Mouse (Mus musculus) midbrain, postnatal 0 days (tissue): ENCODE measurements around the gene Cept1. TPM values are rescaled to one million over a fixed set of nuclear protein-coding genes. Genes with fewer than 3 reads are reported as not detected.

ENCODE experiments used
- ATAC-seq: fragments of 200-750 bp; cut with Nextera tagmentation; 2 replicates; pipeline ENCODE4 v1.8.0; 2017; ENCODE audit warnings: moderate number of reproducible peaks, mild to moderate bottlenecking, moderate TSS enrichment, moderate library complexity; ENCODE audit not compliant: low FRiP score
- DNase-seq: peaks from one replicate; pipeline ENCODE4 v3.0.0-alpha.2; 2015; ENCODE audit warnings: low spot score
- H3K27ac ChIP-seq: fragments of 300-500 bp; sonication (generic); 2 replicates; pipeline ENCODE4 v1.5.1; 2014; ENCODE audit warnings: low read depth, mild to moderate bottlenecking, low read length, mixed read lengths
- H3K27me3 ChIP-seq: fragments of 300-500 bp; sonication (generic); 2 replicates; pipeline ENCODE4 v1.6.1; 2014; ENCODE audit warnings: low read length, control low read depth, mixed read lengths; ENCODE audit not compliant: insufficient read depth
- H3K36me3 ChIP-seq: fragments of 300-500 bp; sonication (generic); 2 replicates; pipeline ENCODE4 v1.6.1; 2014; ENCODE audit warnings: low read length, control low read depth, mixed read lengths; ENCODE audit not compliant: insufficient read depth
- H3K4me1 ChIP-seq: fragments of 300-500 bp; sonication (generic); 2 replicates; pipeline ENCODE4 v1.6.1; 2014; ENCODE audit warnings: mild to moderate bottlenecking, control low read depth, antibody characterized with exemption, low read length, mixed read lengths; ENCODE audit not compliant: insufficient read depth
- H3K4me2 ChIP-seq: fragments of 300-500 bp; sonication (generic); 2 replicates; pipeline ENCODE4 v1.6.1; 2014; ENCODE audit warnings: low read depth, mild to moderate bottlenecking, low read length, mixed read lengths; ENCODE audit not compliant: poor library complexity, severe bottlenecking
- H3K4me3 ChIP-seq: fragments of 300-500 bp; sonication (generic); 2 replicates; pipeline ENCODE4 v1.5.1; 2014; ENCODE audit warnings: low read depth, mild to moderate bottlenecking, low read length, moderate library complexity
- H3K9ac ChIP-seq: fragments of 300-500 bp; sonication (generic); replicated peaks from 2 replicates; pipeline ENCODE4 v1.6.1; 2014; ENCODE audit warnings: mild to moderate bottlenecking, low read length, moderate library complexity, mixed read lengths; ENCODE audit not compliant: poor library complexity, severe bottlenecking
- H3K9me3 ChIP-seq: fragments of 300-500 bp; sonication (generic); 2 replicates; pipeline ENCODE4 v1.6.1; 2016; ENCODE audit warnings: low read length, control low read depth
- CTCF ChIP-seq: IDR thresholded peaks from 2 replicates; pipeline ENCODE4 v1.5.1; 2016; ENCODE audit warnings: antibody characterized with exemption, mild to moderate bottlenecking
- WGBS: fragments of 180-500 bp; shearing (Covaris S2); extraction: QIAGEN DNeasy Blood & Tissue Kit; methylation state at CpG from one replicate; pipeline ENCODE4 v1.1.7; 2014; 5-methylcytosine and 5-hydroxymethylcytosine counted together
- polyA plus RNA-seq: library from polyadenylated mRNA; unstranded; fragments of >200 nt; fragmentation: Nextera tagmentation; extraction: Ambion mirVana; gene quantifications from 2 replicates; pipeline ENCODE4 v1.2.1, GENCODE M21; 2015
- total RNA-seq: library from RNA; depleted of rRNA; stranded (reverse); fragments of >200 nt; gene quantifications from 2 replicates; pipeline ENCODE4 v1.2.3, GENCODE M21; 2014

Cept1 gene
- total and polyA plus RNA-seq, 2 experiments from 2014 or later = 36.6 to 57.5 TPM

GRCm38 (mm10) chr3:106555743-106556250, 8.2 kb upstream of the Cept1 start:
- no peak for ATAC-seq
- no peak for DNase-seq
- no peaks in the 10 kb centered on the region for H3K27me3 ChIP-seq
- no peak overlapping the region for H3K4me3 ChIP-seq
- H3K27ac ChIP-seq = no peak overlapping the region
- H3K4me2 ChIP-seq = no peak overlapping the region
- peaks cover 21% of the 10 kb centered on the region; the same call in 1 of the 2 replicates for H3K36me3 ChIP-seq
- H3K9ac ChIP-seq = no peak overlapping the region
- H3K4me1 ChIP-seq = no peaks in the 10 kb centered on the region
- H3K9me3 ChIP-seq = no peaks in the 10 kb centered on the region
- no peak for TF ChIP-seq CTCF
- WGBS = 90% methylated on average over 3 of the region's 3 CpGs

- no peak overlapping the region for H3K4me3 ChIP-seq
Measured at GRCm38 (mm10) chr3:106553411-106553810, 5.8 kb upstream of the Cept1 start.

DNA sequence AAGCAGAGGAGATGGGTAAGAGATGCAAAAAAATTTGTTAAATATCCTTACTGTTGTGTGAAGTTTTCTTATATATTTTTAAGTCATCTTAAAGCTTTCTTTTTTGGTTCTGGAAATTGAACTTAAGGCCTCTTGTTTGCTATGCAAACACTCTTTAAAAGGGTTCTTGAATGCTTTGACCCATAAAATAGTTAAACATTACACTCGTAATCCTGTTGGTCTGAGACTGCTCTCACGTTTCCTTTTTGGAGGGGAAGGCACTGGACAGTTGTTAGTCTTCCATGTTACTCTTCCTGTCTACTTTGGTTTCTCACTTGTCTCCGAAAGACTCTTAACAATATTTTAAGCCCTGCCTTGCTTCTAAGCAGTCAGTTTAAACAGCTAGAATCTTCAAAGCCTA, 1.4 kb upstream of the Cept1 start:
- H3K4me3 ChIP-seq = peak overlapping the region; percentile 79; the same call in 1 of the 2 replicates
- no peak for TF ChIP-seq CTCF
- 50% methylated on average over 3 of the region's 3 CpGs for WGBS

More at GRCm38 (mm10) chr3:106553411-106553810, 5.8 kb upstream of the Cept1 start:
- no peak for ATAC-seq
- no peak for TF ChIP-seq CTCF
- Histone ChIP-seq H3K27ac (no peak overlapping the region), H3K4me1 (no peaks in the 10 kb centered on the region), H3K4me2 (no peak overlapping the region), H3K27me3 (no peaks in the 10 kb centered on the region), H3K9ac (no peak overlapping the region), H3K36me3 (peaks cover 21% of the 10 kb centered on the region; the same call in 1 of the 2 replicates), H3K9me3 (no peaks in the 10 kb centered on the region)
- 91% methylated on average over 5 of the region's 5 CpGs for WGBS
- DNase-seq = no peak

GRCm38 (mm10) chr3:106547924-106548539, 430 bp upstream of the Cept1 start:
- Histone ChIP-seq H3K9ac (peak overlapping the region; percentile 89), H3K4me3 (peak overlapping the region; percentile 79), H3K27me3 (no peaks in the 10 kb centered on the region), H3K36me3 (0 out of 2 replicates have a peak, but pooled peaks cover 3% of the 10 kb centered on the region), H3K4me1 (peaks cover 6% of the 10 kb centered on the region; the same call in 1 of the 2 replicates), H3K27ac (peak overlapping the region; percentile 95), H3K9me3 (no peaks in the 10 kb centered on the region), H3K4me2 (peak overlapping the region; percentile 68)
- under 1% methylated on average over 27 of the region's 27 CpGs for WGBS
- ATAC-seq (peak; percentile 63; the same call in 1 of the 2 replicates), DNase-seq (peak; percentile 27)
- TF ChIP-seq CTCF = no peak

More for the DNA sequence above, 1.4 kb upstream of the Cept1 start:
- H3K4me1 ChIP-seq = peaks cover 6% of the 10 kb centered on the region; the same call in 1 of the 2 replicates
- DNase-seq (no peak), ATAC-seq (no peak)
- H3K9ac ChIP-seq = no peak overlapping the region
- peaks cover 11% of the 10 kb centered on the region; the same call in 1 of the 2 replicates for H3K36me3 ChIP-seq
- no peaks in the 10 kb centered on the region for H3K27me3 ChIP-seq
- no peak overlapping the region for H3K27ac ChIP-seq
- no peaks in the 10 kb centered on the region for H3K9me3 ChIP-seq
- H3K4me2 ChIP-seq = peak overlapping the region; percentile 68

- ATAC-seq = no peak
- Histone ChIP-seq H3K27me3 (no peaks in the 10 kb centered on the region), H3K27ac (no peak overlapping the region), H3K9me3 (no peaks in the 10 kb centered on the region), H3K4me1 (peaks cover 6% of the 10 kb centered on the region; the same call in 1 of the 2 replicates), H3K4me2 (no peak overlapping the region), H3K4me3 (no peak overlapping the region), H3K9ac (no peak overlapping the region), H3K36me3 (no peaks in the 10 kb centered on the region)
- no peak for DNase-seq
- no peak for TF ChIP-seq CTCF
- WGBS = 89% methylated on average over 8 of the region's 8 CpGs
Measured at GRCm38 (mm10) chr3:106544721-106545316, 2.8 kb downstream of the Cept1 start.

GRCm38 (mm10) chr3:106533277-106533676, 14.3 kb downstream of the Cept1 start:
- TF ChIP-seq CTCF = no peak
- DNase-seq (no peak), ATAC-seq (no peak)
- 94% methylated on average over 2 of the region's 2 CpGs for WGBS
- no peaks in the 10 kb centered on the region for H3K9me3 ChIP-seq
- H3K27me3 ChIP-seq = no peaks in the 10 kb centered on the region
- H3K36me3 ChIP-seq = peaks cover 3% of the 10 kb centered on the region; the same call in 1 of the 2 replicates
- no peak overlapping the region for H3K4me3 ChIP-seq
- no peak overlapping the region for H3K27ac ChIP-seq
- H3K9ac ChIP-seq = no peak overlapping the region
- H3K4me1 ChIP-seq = no peaks in the 10 kb centered on the region
- no peak overlapping the region for H3K4me2 ChIP-seq
